ENCODE assay signal across 8 mouse cellular contexts in the genomic region with DNA sequence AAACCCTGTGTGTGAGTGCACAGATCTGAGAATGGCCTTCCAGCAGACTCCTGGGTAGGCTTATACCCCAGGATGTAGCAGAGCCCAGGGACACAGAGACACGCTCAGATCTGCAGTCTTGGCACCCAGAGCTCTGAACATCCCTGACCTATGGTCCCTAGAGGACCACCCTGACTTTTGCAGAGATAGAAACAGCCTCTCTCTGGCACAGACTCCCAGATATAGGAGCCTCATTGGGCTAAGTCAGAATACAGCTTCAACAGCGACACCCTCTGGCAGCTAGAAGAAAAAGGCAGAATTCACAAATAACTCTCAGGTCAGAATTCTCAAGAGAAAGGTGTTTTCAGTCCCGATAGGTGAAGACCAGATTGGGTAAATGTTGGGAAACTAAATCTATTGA.
DNase-seq lines count a peak whose midpoint lies in the region; ATAC-seq and TF ChIP-seq lines count a peak whose summit lies in the region.
"Had no signal": no experiment of that assay in that cellular context is flagged by ENCODE, and none has a peak within 500 bp of the region (broad histone marks: within the 10 kb centered on the region; RNA-seq: fewer than 3 reads in every experiment).

No protein-coding gene starts in this region.

- H3K9ac ChIP-seq in CH12.LX (ENCODE audit: insufficient read depth, low read depth): no peak overlapping the region
- H3K9ac ChIP-seq: midbrain, embryonic 12.5 days had no signal

- no peak overlapping the region for H3K4me2 ChIP-seq in CH12.LX (ENCODE audit: insufficient read depth, low read depth, poor library complexity, severe bottlenecking)
- H3K4me2 ChIP-seq: midbrain, embryonic 12.5 days had no signal

- no peak overlapping the region for H3K4me3 ChIP-seq in CH12.LX (replicated peaks in 1 of 3; ENCODE audit: low read depth in 2 of 3, low read length in 2 of 3, poor library complexity in 1 of 3)
- H3K4me3 ChIP-seq: midbrain, embryonic 12.5 days had no signal

- TF ChIP-seq RAD21 in CH12.LX (IDR thresholded peaks at IDR 0.05; ENCODE audit: low read depth, low read length): peak; percentile 49

- H3K27me3 ChIP-seq in CH12.LX (replicated peaks) (no peaks in the 10 kb centered on the region), Patski (peaks cover 4% of the 10 kb centered on the region)
- H3K27me3 ChIP-seq: midbrain, embryonic 12.5 days had no signal

- dilution Hi-C loops in CH12.LX (cut with MboI; ENCODE audit: extremely low pct_ligation_motif_present, extremely low pct_unique_long_range_greater_than_20kb, low sequenced_read_pairs): no loop called here

- H3K79me2 ChIP-seq in CH12.LX (replicated peaks; ENCODE audit: control insufficient read depth, extremely low read depth, insufficient read depth, poor library complexity, severe bottlenecking): no peaks in the 10 kb centered on the region

- DNase-seq in kidney, postnatal 10 days: peak; percentile 39
- no peak for DNase-seq in kidney, adult 11 months
- peak; percentile 37 for DNase-seq in CH12.LX (ENCODE audit: extremely low read depth)
- no peak for DNase-seq in Patski (ENCODE audit: low read depth, low spot score)
- peak; percentile 14 for DNase-seq in heart, postnatal 36 days
- no peak for DNase-seq in frontal cortex, postnatal 25 days (ENCODE audit: low spot score in 2 of 2)

- H3K27ac ChIP-seq in CH12.LX (ENCODE audit: insufficient read depth, low read depth): no peak overlapping the region
- H3K27ac ChIP-seq: midbrain, embryonic 12.5 days had no signal

- TF ChIP-seq POLR2A in CH12.LX (IDR thresholded peaks at IDR 0.05; ENCODE audit: low read depth, low read length): no peak

- H3K4me1 ChIP-seq in CH12.LX (ENCODE audit: control insufficient read depth in 1 of 2, insufficient read depth in 2 of 2): peaks cover 3 to 5% of the 10 kb centered on the region in 2 experiments; a peak in 3 of 4 replicates
- H3K4me1 ChIP-seq: midbrain, embryonic 12.5 days had no signal

- CTCF ChIA-PET in Patski (lab: Charles Lee): interaction anchor here (1.0 to 1.4 kb wide), 4 partner anchors 15 to 1124 kb away, joined by 3 to 9 read pairs (median 4); no protein-coding TSS in a partner anchor

- no peak for ATAC-seq in Patski
- ATAC-seq in megakaryocyte progenitor cell, adult 5-6 weeks (replicated peaks; ENCODE audit: poor library complexity): no peak

- intact Hi-C loops in heart, postnatal 36 days (cut with DNase I): loop anchor here (10.0 kb wide), 2 partner anchors 202 to 1152 kb away; no protein-coding TSS in a partner anchor

- peaks cover 3% of the 10 kb centered on the region for H3K9me3 ChIP-seq in CH12.LX (replicated peaks; ENCODE audit: low read length)
- H3K9me3 ChIP-seq: midbrain, embryonic 12.5 days had no signal

- in situ Hi-C loops in CH12.LX (cut with MboI; ENCODE audit: low pct_ligation_motif_present, low pct_unique_long_range_greater_than_20kb, low sequenced_read_pairs): no loop called here
- in situ Hi-C loops in Patski (cut with MboI; ENCODE audit: low pct_unique_long_range_greater_than_20kb): no loop called here

- no peaks in the 10 kb centered on the region for H3K36me3 ChIP-seq in CH12.LX (replicated peaks in 1 of 2; ENCODE audit: control insufficient read depth in 1 of 2, insufficient read depth in 1 of 2, low read length in 1 of 2)
- H3K36me3 ChIP-seq: midbrain, embryonic 12.5 days had no signal

- POLR2A ChIA-PET in Patski (lab: Charles Lee): no interaction called here

- TF ChIP-seq CTCF in CH12.LX (conservative IDR thresholded peaks at IDR 0.05 in 1 of 2, IDR thresholded peaks at IDR 0.05 in 1 of 2; ENCODE audit: low read depth in 2 of 2, low read length in 2 of 2) (peak; percentile 41 to 69), Patski (IDR thresholded peaks at IDR 0.05) (peak; percentile 65)

- TF ChIP-seq EP300 in CH12.LX (IDR thresholded peaks at IDR 0.05; ENCODE audit: low read length): no peak

TF ChIP-seq in CH12.LX, 34 proteins besides CTCF, POLR2A, EP300 and RAD21:
- TF ChIP-seq ELF1 (IDR thresholded peaks at IDR 0.05; ENCODE audit: low read depth, low read length) (no peak), SMC3 (IDR thresholded peaks at IDR 0.05; ENCODE audit: low read depth, low read length) (peak; percentile 37)

Comparison
In these comparisons a context has a peak if more than half of its experiments do, and no peak if none do; other contexts are left out.
1. DNase-seq: peak in kidney, postnatal 10 days (single experiment), CH12.LX (single experiment) and heart, postnatal 36 days (2 of 2); none in kidney, adult 11 months (single experiment), Patski (single experiment) and frontal cortex, postnatal 25 days (0 of 2).